Mouse (Mus musculus): ENCODE results near the gene Ppef2.

The Ppef2 gene

GRCm38 (mm10) chr5:92239333-92240232 lies 16.5 kb downstream of the Ppef2 start:
- peak; percentile 57 for DNase-seq (ENCODE audit: low spot score)

GRCm38 (mm10) chr5:92234939-92235557 lies 21.0 kb downstream of the Ppef2 start:
- no peak for DNase-seq (ENCODE audit: low spot score)

- DNase-seq (ENCODE audit: low spot score) = no peak
Observed at GRCm38 (mm10) chr5:92233366-92233765, 22.7 kb downstream of the Ppef2 start.

GRCm38 (mm10) chr5:92231836-92232235 lies 24.2 kb downstream of the Ppef2 start:
- DNase-seq (ENCODE audit: low spot score) = no peak

- no peak for DNase-seq (ENCODE audit: low spot score)
Observed at GRCm38 (mm10) chr5:92230306-92230705, 25.8 kb downstream of the Ppef2 start.

DNA sequence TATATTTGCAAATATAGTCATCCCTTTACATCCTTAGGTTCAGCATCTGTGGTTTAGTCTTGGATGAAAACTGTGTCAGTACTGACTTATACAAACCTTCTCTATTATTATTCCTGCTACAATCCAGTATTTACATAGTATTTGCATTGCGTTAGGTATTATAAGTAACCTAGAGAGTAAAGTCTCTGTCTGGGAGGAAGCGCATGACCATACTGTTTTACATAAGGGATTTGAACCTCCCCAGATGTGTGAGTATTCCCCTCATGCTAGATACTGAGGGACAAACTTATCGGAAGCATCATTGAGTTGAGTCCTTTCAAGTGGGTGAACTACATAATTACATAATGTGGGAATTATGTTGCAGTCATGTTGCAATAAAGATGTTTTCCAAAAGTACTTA lies 26.6 kb downstream of the Ppef2 start:
- no peak for DNase-seq (ENCODE audit: low spot score)

- no peak for DNase-seq (ENCODE audit: low spot score)
Observed at GRCm38 (mm10) chr5:92228776-92229175, 27.3 kb downstream of the Ppef2 start.

DNA sequence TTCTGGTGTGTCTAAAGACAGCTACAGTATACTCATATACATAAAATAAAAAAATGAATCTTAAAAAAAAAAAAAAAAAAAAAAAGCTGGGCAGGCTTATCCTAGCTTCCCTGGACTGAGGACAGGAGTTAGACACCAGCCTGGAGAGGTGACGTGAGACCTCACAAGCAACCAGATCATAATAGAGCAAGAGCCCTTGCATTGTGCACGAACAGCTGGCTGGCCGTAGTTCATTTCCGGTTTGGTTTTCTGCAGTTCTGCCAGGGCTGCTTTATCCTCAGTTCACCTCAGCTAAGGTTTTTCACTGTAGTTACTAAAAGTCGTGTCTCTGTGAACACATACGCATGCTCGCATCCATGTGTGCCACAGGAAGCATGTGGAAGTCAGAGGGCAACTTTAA lies 28.3 kb downstream of the Ppef2 start:
- no peak for DNase-seq (ENCODE audit: low spot score)

- no peak for DNase-seq (ENCODE audit: low spot score)
Observed at GRCm38 (mm10) chr5:92220287-92220902, 35.7 kb downstream of the Ppef2 start.

GRCm38 (mm10) chr5:92219826-92220225 lies 36.3 kb downstream of the Ppef2 start:
- DNase-seq (ENCODE audit: low spot score) = peak; percentile 16

DNA sequence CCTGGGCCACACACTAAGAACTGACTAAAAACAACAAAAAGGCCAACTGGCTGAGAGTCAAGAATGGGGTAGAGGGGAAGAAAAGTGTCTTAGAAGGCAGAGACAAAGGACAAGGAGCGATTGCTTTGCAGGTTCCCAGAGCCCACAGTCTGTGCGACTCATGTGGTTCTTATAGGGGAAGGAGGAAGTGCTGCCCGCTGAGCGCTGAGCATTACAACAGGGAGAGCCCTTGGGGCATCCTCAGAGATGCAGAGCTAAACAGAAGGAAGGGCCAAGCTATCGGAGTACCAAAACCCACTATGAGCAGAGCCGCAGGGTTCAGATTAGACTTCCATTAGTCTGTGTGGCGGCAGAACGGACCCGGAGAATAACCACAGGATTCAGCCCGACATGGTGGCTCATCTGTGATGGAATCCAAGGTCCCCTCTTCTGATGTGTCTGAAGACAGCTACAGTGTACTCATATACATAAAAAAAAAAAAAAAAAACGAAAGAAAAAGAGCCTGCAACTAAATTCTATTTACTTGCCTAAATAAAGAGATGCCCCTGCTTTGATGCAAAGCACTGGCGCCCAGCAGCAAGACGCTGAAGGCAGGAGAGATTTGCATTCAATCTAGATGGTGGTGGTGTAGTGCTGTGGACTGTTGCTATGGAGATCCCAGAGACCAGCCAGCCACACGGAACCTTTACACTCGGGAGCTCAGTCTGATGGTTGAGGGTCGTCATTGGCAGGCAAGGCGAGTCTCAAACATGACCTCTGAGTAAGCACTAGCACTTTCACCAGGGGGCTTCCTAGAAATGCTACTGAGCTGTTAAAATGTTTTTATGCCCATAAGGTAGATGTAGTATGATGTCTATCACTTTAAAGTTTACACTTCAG lies 36.9 kb downstream of the Ppef2 start:
- no peak for DNase-seq (ENCODE audit: low spot score)

DNA sequence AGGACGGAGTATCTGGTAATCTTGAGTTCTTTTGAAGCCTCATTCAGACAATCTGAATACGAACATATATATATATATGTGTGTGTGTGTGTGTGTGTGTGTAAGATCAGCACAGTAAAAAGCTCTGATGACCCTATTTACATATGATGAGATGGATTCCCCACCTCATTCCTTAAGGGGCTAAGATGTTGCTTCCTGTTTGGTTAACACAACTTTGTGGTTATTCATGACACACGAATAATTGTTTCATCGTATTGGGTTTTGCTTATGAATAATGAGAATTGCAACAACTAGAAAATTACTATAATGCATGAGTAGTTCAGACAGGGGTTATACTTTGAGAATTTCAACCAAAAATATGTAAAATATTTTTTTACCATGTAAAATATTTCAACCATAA lies 40.8 kb downstream of the Ppef2 start, which contains the start of gene U90926:
U90926 (minus strand) TSS at position 101 of the 400 bp plus-strand sequence.
- no peak for DNase-seq (ENCODE audit: low spot score)

- no peak for DNase-seq (ENCODE audit: low spot score)
Observed at GRCm38 (mm10) chr5:92212231-92212630, 43.8 kb downstream of the Ppef2 start.

DNA sequence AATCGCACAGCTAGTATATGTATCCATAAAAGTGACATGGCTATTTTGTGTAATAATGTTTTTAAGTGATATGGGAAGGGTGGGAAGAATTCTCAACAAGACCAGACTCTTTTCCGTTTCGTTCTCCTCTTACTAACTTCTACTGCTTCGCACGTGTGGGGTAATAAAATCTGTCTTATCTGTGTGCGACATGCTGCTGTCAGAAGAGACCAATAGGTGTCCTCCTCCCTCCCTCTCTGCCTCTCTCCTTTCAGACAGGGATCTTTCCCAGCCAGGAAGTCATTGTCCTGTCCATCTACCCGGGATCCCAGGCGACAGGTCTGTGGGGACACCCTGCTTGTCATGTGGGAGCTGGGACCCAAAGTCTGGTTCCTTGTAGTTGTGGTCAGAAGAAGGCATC lies 45.9 kb downstream of the Ppef2 start:
- no peak for DNase-seq (ENCODE audit: low spot score)

DNA sequence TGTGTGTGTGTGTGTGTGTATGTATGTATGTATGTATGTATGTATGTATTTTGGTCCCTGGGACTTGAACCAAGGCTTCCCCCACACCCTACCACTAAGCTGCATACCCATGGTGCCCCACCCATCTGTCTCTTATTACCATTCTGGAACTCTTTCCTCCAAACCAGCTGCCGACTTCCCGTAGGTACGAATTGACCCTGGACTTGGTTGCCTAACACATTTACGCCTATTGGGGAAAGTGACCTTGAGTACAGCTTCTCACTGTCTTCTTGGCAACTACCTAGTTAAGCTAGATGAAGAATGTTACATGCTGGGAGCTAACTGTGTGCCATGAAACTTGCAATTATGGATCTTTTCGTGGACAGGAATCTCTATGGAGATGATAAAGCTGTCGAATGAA lies 50.0 kb downstream of the Ppef2 start:
- DNase-seq (ENCODE audit: low spot score) = no peak

- no peak for DNase-seq (ENCODE audit: low spot score)
Observed at GRCm38 (mm10) chr5:92205706-92206105, 50.4 kb downstream of the Ppef2 start.

DNA sequence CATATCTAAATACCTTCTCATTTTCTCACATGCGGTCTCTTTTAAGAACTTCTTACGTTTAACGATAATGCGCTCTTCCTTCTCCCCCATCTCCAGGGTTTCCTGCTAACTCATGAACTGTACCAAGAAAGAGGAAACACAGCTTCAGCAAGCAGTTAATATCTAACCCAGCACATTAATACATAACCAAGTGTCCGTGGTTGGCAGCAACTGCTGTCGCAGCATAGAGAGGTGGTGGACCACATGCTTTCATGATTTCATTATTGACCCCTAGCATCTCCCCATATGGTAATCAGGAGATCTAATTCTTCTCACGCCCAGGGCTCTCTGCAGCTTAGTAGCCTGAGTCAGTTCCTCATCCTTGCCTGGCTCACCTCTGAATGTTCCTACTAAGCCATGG lies 50.9 kb downstream of the Ppef2 start:
- no peak for DNase-seq (ENCODE audit: low spot score)

DNA sequence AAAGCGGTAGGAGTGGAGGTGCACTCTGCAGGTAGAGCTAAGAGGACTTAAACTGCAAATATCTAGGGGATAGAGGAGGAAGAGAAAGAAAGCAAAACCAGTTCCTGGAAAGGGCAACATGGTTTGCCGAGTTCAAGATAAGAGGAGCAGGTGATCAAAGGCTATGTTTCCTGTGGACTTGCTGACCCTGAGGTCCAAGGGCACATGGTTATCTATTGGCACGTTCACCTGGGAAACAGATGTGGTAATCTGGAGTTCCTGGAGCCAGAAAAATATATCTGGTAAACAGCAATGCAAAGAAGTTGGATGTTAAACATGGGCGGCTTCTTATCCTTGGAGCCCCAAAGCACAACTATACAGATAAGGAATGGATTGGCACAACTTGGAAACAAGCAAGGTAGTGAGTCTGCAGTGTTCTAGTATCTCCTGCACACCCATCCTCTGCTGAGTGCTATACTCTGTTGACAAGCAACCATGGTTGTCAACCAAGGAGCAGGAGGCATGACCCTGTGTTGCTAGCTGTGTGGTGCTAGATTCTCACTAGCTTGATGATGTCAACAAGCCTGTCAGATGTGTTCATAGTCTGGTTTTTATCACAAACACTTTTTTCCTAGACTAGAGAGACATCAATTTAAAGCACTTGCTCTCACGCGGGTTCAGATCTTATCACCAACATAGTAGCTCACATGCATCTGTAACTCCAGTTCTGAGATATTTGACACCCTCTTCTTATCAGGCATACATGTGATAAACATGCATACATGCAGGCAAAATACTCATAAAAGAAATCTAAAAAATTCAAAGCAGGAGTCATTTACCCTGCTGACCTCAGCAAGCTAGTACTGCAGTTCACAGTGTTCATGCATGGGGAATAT lies 51.7 kb downstream of the Ppef2 start:
- no peak for DNase-seq (ENCODE audit: low spot score)

DNA sequence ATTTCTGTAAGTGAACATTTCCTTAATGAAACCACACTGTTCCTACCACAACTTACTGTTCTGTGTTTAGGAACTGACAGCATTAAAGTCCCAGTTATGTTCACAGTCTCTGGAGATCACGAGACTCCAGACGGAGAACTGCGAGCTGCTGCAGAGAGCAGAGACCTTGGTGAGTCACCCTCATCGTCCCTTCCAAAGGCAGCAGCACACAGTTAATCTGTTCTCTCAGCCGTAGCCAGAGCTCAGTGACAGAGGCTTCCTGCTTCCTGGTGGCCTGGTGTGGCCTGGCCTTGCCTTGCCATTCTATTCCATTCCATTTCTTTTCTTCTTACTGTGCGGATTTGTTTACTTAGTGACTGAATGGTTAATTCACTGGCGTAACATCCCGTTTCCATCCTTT lies 57.8 kb downstream of the Ppef2 start:
- DNase-seq (ENCODE audit: low spot score) = no peak

DNA sequence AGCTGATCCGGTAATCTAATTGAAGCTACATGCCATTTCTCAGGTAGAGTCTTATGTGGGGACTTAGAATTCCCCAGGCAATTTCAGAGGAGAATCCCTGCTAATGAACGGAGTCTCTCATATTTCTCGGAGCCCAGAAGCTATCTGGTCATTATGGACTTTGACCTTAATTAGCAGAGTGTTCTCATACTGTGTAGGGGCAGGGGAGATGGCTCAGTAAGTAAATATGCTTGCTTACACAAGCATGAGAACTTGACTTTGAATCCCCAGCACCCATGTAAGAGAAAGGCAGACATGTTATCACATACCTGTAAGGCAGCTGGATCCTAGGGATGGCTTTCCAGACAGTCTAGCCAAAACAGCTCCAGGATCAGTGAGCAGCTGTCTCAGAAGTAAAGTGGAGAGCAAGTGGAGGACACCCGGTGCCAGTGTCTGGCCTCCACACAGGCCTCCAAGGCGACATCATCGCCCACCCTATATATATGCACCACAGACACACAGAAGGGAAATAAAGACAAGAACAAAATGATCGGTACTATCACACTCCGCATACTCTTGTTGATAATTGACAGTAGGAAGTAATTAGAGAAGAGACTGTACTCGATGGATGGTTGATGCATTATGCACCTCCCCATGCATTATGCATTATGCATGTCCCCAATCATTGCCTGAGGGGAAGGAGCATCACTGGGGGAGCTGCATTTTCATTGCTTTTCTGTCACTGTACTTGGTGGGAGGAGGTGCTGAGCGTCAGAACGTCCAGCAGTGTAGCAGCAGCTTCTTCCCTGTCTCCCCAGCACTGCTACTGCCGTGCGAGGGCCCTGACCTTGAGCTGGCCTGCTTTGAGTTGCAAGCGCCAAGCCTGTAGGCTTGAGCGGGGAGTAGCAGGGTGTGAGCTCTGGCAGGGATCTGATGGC lies 58.9 kb downstream of the Ppef2 start:
- DNase-seq (ENCODE audit: low spot score) = no peak

Data from urinary bladder, postnatal 25 days (tissue).